In the genomic region with DNA sequence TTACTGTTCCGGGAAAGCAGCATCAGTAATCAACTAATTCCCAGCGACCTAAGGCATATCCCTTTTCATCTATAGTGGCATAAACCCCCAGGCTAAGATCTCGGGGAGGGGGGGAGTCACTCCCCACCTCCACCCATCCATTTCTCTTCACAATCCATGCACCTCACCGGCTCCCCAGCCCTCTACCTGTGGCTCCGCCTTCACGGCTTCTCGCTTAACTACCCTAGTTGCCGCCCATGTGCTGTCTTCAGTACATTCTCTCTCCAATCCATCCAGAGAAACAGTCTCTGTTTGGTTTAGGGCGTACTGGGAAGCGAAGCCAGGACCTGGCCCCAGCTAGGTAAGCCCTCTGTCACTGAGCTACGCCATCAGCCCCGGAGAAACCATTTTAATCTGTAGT, we compare ENCODE assay signal across 8 mouse cellular contexts. TPM values are rescaled to one million over a fixed set of nuclear protein-coding genes. Genes with fewer than 3 reads are reported as not detected.
DNase-seq lines count a peak whose midpoint lies in the region; ATAC-seq and TF ChIP-seq lines count a peak whose summit lies in the region.

No protein-coding gene starts in this region.

- no peak overlapping the region for H3K9ac ChIP-seq in neural tube, embryonic 11.5 days (ENCODE audit: low read length)
- H3K9ac ChIP-seq in stomach, postnatal 0 days (ENCODE audit: low read length), result no peak overlapping the region

- H3K4me2 ChIP-seq in neural tube, embryonic 11.5 days (ENCODE audit: low read depth), result peak overlapping the region; percentile 7; the same call in 1 of the 2 replicates
- H3K4me2 ChIP-seq in stomach, postnatal 0 days (replicated peaks; ENCODE audit: low read depth), result peak overlapping the region; percentile 36

- peaks cover 2% of the 10 kb centered on the region; the same call in 1 of the 2 replicates for H3K4me1 ChIP-seq in neural tube, embryonic 11.5 days (ENCODE audit: control insufficient read depth, insufficient read depth, low read length)
- H3K4me1 ChIP-seq in hindbrain, embryonic 10.5 days (replicated peaks), result peaks cover 27% of the 10 kb centered on the region
- peaks cover 13% of the 10 kb centered on the region for H3K4me1 ChIP-seq in limb, embryonic 10.5 days
- H3K4me1 ChIP-seq in stomach, postnatal 0 days (replicated peaks; ENCODE audit: control insufficient read depth, insufficient read depth), result no peaks in the 10 kb centered on the region

- no peak for ATAC-seq in neural tube, embryonic 11.5 days (ENCODE audit: insufficient read depth, low FRiP score, low TSS enrichment)
- ATAC-seq in stomach, postnatal 0 days (ENCODE audit: low FRiP score, low TSS enrichment), result no peak
- ATAC-seq in inflammation-experienced regulatory T-cells, adult 6 months, result no peak

- TF ChIP-seq CTCF in stomach, postnatal 0 days (IDR thresholded peaks at IDR 0.05; ENCODE audit: low read depth), result no peak

- WGBS in neural tube, embryonic 11.5 days, result 12% methylated on average over 12 of the region's 12 CpGs
- WGBS in hindbrain, embryonic 10.5 days, result 10% methylated on average over 12 of the region's 12 CpGs
- 13% methylated on average over 12 of the region's 12 CpGs for WGBS in limb, embryonic 10.5 days
- 11% methylated on average over 12 of the region's 12 CpGs for WGBS in stomach, postnatal 0 days

- intact Hi-C loops in left cerebral cortex, postnatal 4 days (cut with DNase I), result no loop called here

- H3K4me3 ChIP-seq in neural tube, embryonic 11.5 days (ENCODE audit: low read depth, low read length), result no peak overlapping the region
- H3K4me3 ChIP-seq in hindbrain, embryonic 10.5 days, result peak overlapping the region; percentile 91
- peak overlapping the region; percentile 85; the same call in 1 of the 2 replicates for H3K4me3 ChIP-seq in limb, embryonic 10.5 days
- H3K4me3 ChIP-seq in stomach, postnatal 0 days (ENCODE audit: low read depth, low read length), result no peak overlapping the region

- DNase-seq in neural tube, embryonic 11.5 days (ENCODE audit: low spot score), result no peak
- DNase-seq in neural tube, embryonic 10.5 days (ENCODE audit: extremely low spot score, low spot score), result no peak
- no peak for DNase-seq in hindbrain, embryonic 10.5 days (ENCODE audit: low spot score)
- peak; percentile 36 for DNase-seq in limb, embryonic 10.5 days (ENCODE audit: low spot score)
- DNase-seq in stomach, postnatal 0 days (ENCODE audit: low spot score), result peak; percentile 23
- no peak for DNase-seq in layer of hippocampus, adult 9-11 months
- no peak for DNase-seq in left cerebral cortex, postnatal 4 days

- peaks cover 5% of the 10 kb centered on the region for H3K27me3 ChIP-seq in neural tube, embryonic 11.5 days (ENCODE audit: control insufficient read depth, insufficient read depth, low read length)
- peaks cover 18% of the 10 kb centered on the region for H3K27me3 ChIP-seq in hindbrain, embryonic 10.5 days (ENCODE audit: insufficient read depth, poor library complexity, severe bottlenecking)
- peaks cover 32% of the 10 kb centered on the region for H3K27me3 ChIP-seq in limb, embryonic 10.5 days (ENCODE audit: low read depth, poor library complexity, severe bottlenecking)
- H3K27me3 ChIP-seq in stomach, postnatal 0 days (ENCODE audit: control insufficient read depth, insufficient read depth, low read length), result no peaks in the 10 kb centered on the region

- H3K36me3 ChIP-seq in neural tube, embryonic 11.5 days (ENCODE audit: control insufficient read depth, insufficient read depth, low read length), result no peaks in the 10 kb centered on the region
- no peaks in the 10 kb centered on the region for H3K36me3 ChIP-seq in hindbrain, embryonic 10.5 days
- no peaks in the 10 kb centered on the region for H3K36me3 ChIP-seq in limb, embryonic 10.5 days
- H3K36me3 ChIP-seq in stomach, postnatal 0 days (ENCODE audit: control insufficient read depth, insufficient read depth, low read length), result no peaks in the 10 kb centered on the region

- no peak for TF ChIP-seq EP300 in stomach, postnatal 0 days (optimal IDR thresholded peaks at IDR 0.05)

- H3K27ac ChIP-seq in neural tube, embryonic 11.5 days (ENCODE audit: low read depth, low read length), result no peak overlapping the region
- H3K27ac ChIP-seq in hindbrain, embryonic 10.5 days, result no peak overlapping the region
- no peak overlapping the region for H3K27ac ChIP-seq in limb, embryonic 10.5 days
- no peak overlapping the region for H3K27ac ChIP-seq in stomach, postnatal 0 days (replicated peaks)

- H3K9me3 ChIP-seq in neural tube, embryonic 11.5 days (ENCODE audit: control insufficient read depth, low read length), result no peaks in the 10 kb centered on the region
- H3K9me3 ChIP-seq in hindbrain, embryonic 10.5 days, result no peaks in the 10 kb centered on the region
- no peaks in the 10 kb centered on the region for H3K9me3 ChIP-seq in limb, embryonic 10.5 days (replicated peaks)
- H3K9me3 ChIP-seq in stomach, postnatal 0 days (ENCODE audit: control insufficient read depth, low read length), result no peaks in the 10 kb centered on the region

RNA-seq across cellular contexts. Expression of a gene that starts 1.4 kb away (rescaled TPM):
- polyA plus RNA-seq in neural tube, embryonic 11.5 days (2014; fragmentation: Nextera tagmentation; extraction: Ambion mirVana), result 19.3 and 19.8 TPM in 2 replicates
- polyA plus RNA-seq in hindbrain, embryonic 10.5 days (2016; fragmentation: Nextera tagmentation; extraction: Ambion mirVana), result 9.2 and 10.7 TPM in 2 replicates
- polyA plus RNA-seq in limb, embryonic 10.5 days (2016; fragmentation: Nextera tagmentation; extraction: Ambion mirVana), result 5.3 TPM in 2 replicates
- 1.8 and 2.2 TPM in 2 replicates for polyA plus RNA-seq in stomach, postnatal 0 days (2015; fragmentation: Nextera tagmentation; extraction: Ambion mirVana)
- total RNA-seq in left cerebral cortex, postnatal 4 days (2021), result 100 to 1,000 TPM; 168 to 174 TPM
- polyA plus RNA-seq in inflammation-experienced regulatory T-cells, adult 6 months (2017; shearing (Covaris generic)), result under 1 TPM; 0.09 to 0.23 (median 0.18) TPM

RNA-seq across cellular contexts. Expression of a gene that starts 35.9 kb away (rescaled TPM):
- not detected in 2 replicates for polyA plus RNA-seq in neural tube, embryonic 11.5 days (2014; fragmentation: Nextera tagmentation; extraction: Ambion mirVana)
- not detected in 2 replicates for polyA plus RNA-seq in hindbrain, embryonic 10.5 days (2016; fragmentation: Nextera tagmentation; extraction: Ambion mirVana)
- not detected in 2 replicates for polyA plus RNA-seq in limb, embryonic 10.5 days (2016; fragmentation: Nextera tagmentation; extraction: Ambion mirVana)
- polyA plus RNA-seq in stomach, postnatal 0 days (2015; fragmentation: Nextera tagmentation; extraction: Ambion mirVana), result 0.04 TPM in 2 replicates
- total RNA-seq in left cerebral cortex, postnatal 4 days (2021), result not detected
- not detected for polyA plus RNA-seq in inflammation-experienced regulatory T-cells, adult 6 months (2017; shearing (Covaris generic))

RNA-seq across cellular contexts. Expression of a gene that starts 57.1 kb away (rescaled TPM):
- 17.3 and 18.7 TPM in 2 replicates for polyA plus RNA-seq in neural tube, embryonic 11.5 days (2014; fragmentation: Nextera tagmentation; extraction: Ambion mirVana)
- polyA plus RNA-seq in hindbrain, embryonic 10.5 days (2016; fragmentation: Nextera tagmentation; extraction: Ambion mirVana), result 13.4 and 17.2 TPM in 2 replicates
- polyA plus RNA-seq in limb, embryonic 10.5 days (2016; fragmentation: Nextera tagmentation; extraction: Ambion mirVana), result 7.9 and 12.7 TPM in 2 replicates
- 6.1 and 7.5 TPM in 2 replicates for polyA plus RNA-seq in stomach, postnatal 0 days (2015; fragmentation: Nextera tagmentation; extraction: Ambion mirVana)
- 10 to 100 TPM; 53.1 to 56.9 TPM for total RNA-seq in left cerebral cortex, postnatal 4 days (2021)
- polyA plus RNA-seq in inflammation-experienced regulatory T-cells, adult 6 months (2017; shearing (Covaris generic)), result 1 to 10 TPM in 1 of 3 experiments, under 1 TPM in 2; 0.55 to 4.9 (median 0.96) TPM

Comparison
In these comparisons a context has a peak if more than half of its experiments do, and no peak if none do; other contexts are left out.
1. DNase-seq: peak in limb, embryonic 10.5 days (single experiment) and stomach, postnatal 0 days (single experiment); none in neural tube, embryonic 11.5 days (single experiment), neural tube, embryonic 10.5 days (single experiment), hindbrain, embryonic 10.5 days (single experiment), layer of hippocampus, adult 9-11 months (single experiment) and left cerebral cortex, postnatal 4 days (single experiment).
2. H3K4me3 ChIP-seq: peak in hindbrain, embryonic 10.5 days (single experiment) and limb, embryonic 10.5 days (single experiment); none in neural tube, embryonic 11.5 days (single experiment) and stomach, postnatal 0 days (single experiment).